ENCODE assay signal across 14 mouse cellular contexts in the genomic region with DNA sequence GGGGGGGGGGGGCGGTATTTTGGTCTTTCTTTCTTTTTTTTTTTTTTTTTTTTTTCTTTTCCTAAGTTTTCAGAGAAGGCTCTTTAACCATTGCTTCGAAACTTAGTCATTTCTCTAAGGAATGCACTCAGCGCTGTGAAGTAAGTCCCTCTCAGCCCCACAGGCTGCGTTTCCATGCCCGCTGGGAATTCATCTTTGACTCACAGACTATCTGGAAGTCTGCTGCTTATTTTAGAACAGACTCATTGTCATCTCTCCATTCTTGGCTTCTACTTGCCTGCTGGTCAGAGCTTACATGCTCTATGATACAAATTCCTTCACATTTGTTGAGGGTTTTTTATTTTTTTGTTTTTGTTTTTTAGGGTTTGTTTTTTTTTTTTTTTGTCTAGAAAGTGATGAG.
DNase-seq lines count a peak whose midpoint lies in the region; ATAC-seq and TF ChIP-seq lines count a peak whose summit lies in the region.
"Had no signal": no experiment of that assay in that cellular context is flagged by ENCODE, and none has a peak within 500 bp of the region (broad histone marks: within the 10 kb centered on the region; RNA-seq: fewer than 3 reads in every experiment).

No protein-coding gene starts in this region.

- no peaks in the 10 kb centered on the region for H3K4me1 ChIP-seq in forebrain, postnatal 0 days (ENCODE audit: insufficient read depth)
- no peaks in the 10 kb centered on the region for H3K4me1 ChIP-seq in forebrain, embryonic 15.5 days
- H3K4me1 ChIP-seq in kidney, postnatal 0 days (replicated peaks; ENCODE audit: insufficient read depth, low read length), result no peaks in the 10 kb centered on the region
- peaks cover under 1% of the 10 kb centered on the region for H3K4me1 ChIP-seq in liver, embryonic 12.5 days
- H3K4me1 ChIP-seq: limb, embryonic 10.5 days had no signal

- POLR2A ChIA-PET in Patski (lab: Charles Lee), result interaction anchor here (0.6 to 1.0 kb wide), 3 partner anchors 28 to 77 kb away, joined by 3 to 5 read pairs (median 3); a partner anchor contains a TSS

- intact Hi-C loops in heart, postnatal 10 days (cut with DNase I), result no loop called here

- H3K9ac ChIP-seq in forebrain, postnatal 0 days, result no peak overlapping the region
- H3K9ac ChIP-seq in forebrain, embryonic 15.5 days (replicated peaks), result no peak overlapping the region
- H3K9ac ChIP-seq in kidney, postnatal 0 days (ENCODE audit: low read depth, low read length), result no peak overlapping the region
- no peak overlapping the region for H3K9ac ChIP-seq in liver, embryonic 12.5 days

- no peaks in the 10 kb centered on the region for H3K9me3 ChIP-seq in forebrain, postnatal 0 days (ENCODE audit: low read length)
- no peaks in the 10 kb centered on the region for H3K9me3 ChIP-seq in forebrain, embryonic 15.5 days
- H3K9me3 ChIP-seq in kidney, postnatal 0 days (replicated peaks; ENCODE audit: low read length), result no peaks in the 10 kb centered on the region
- H3K9me3 ChIP-seq in liver, embryonic 12.5 days (replicated peaks), result no peaks in the 10 kb centered on the region
- H3K9me3 ChIP-seq: limb, embryonic 10.5 days had no signal

- peak; percentile 14 for DNase-seq in forebrain, postnatal 0 days
- DNase-seq in kidney, postnatal 0 days (ENCODE audit: low spot score), result peak; percentile 27
- DNase-seq in kidney, postnatal 4 days, result no peak
- DNase-seq in Patski (ENCODE audit: low read depth, low spot score), result peak; percentile 98
- DNase-seq in heart, postnatal 10 days, result peak; percentile 58 to 59
- no peak for DNase-seq in urinary bladder, postnatal 10 days (ENCODE audit: low spot score)
- DNase-seq: cerebellum, adult 2 months; embryo, embryonic 11 days; kidney, postnatal 36 days; right cerebral cortex, adult 18-20 months had no signal

- no peak for TF ChIP-seq CTCF in forebrain, postnatal 0 days (IDR thresholded peaks at IDR 0.05; ENCODE audit: low read depth)
- no peak for TF ChIP-seq CTCF in kidney, postnatal 0 days (IDR thresholded peaks at IDR 0.05; ENCODE audit: low read depth)
- TF ChIP-seq CTCF in Patski (IDR thresholded peaks at IDR 0.05), result no peak

- in situ Hi-C loops in Patski (cut with MboI; ENCODE audit: low pct_unique_long_range_greater_than_20kb), result no loop called here

- H3K27me3 ChIP-seq in forebrain, postnatal 0 days (ENCODE audit: insufficient read depth, low read length), result no peaks in the 10 kb centered on the region
- no peaks in the 10 kb centered on the region for H3K27me3 ChIP-seq in forebrain, embryonic 15.5 days
- H3K27me3 ChIP-seq in kidney, postnatal 0 days (ENCODE audit: insufficient read depth, low read length), result no peaks in the 10 kb centered on the region
- H3K27me3 ChIP-seq in Patski, result no peaks in the 10 kb centered on the region
- H3K27me3 ChIP-seq in liver, embryonic 12.5 days (replicated peaks), result peaks cover 39% of the 10 kb centered on the region

- H3K36me3 ChIP-seq in forebrain, postnatal 0 days (ENCODE audit: insufficient read depth), result no peaks in the 10 kb centered on the region
- no peaks in the 10 kb centered on the region for H3K36me3 ChIP-seq in forebrain, embryonic 15.5 days
- H3K36me3 ChIP-seq in kidney, postnatal 0 days (ENCODE audit: insufficient read depth, low read length), result no peaks in the 10 kb centered on the region
- H3K36me3 ChIP-seq in liver, embryonic 12.5 days, result no peaks in the 10 kb centered on the region
- H3K36me3 ChIP-seq: limb, embryonic 10.5 days had no signal

- no peak overlapping the region for H3K4me2 ChIP-seq in forebrain, postnatal 0 days (ENCODE audit: low read depth)
- H3K4me2 ChIP-seq in forebrain, embryonic 15.5 days (replicated peaks), result no peak overlapping the region
- H3K4me2 ChIP-seq in kidney, postnatal 0 days (ENCODE audit: low read length), result no peak overlapping the region
- no peak overlapping the region for H3K4me2 ChIP-seq in liver, embryonic 12.5 days

- CTCF ChIA-PET in Patski (lab: Charles Lee), result interaction anchor here (0.8 to 2.2 kb wide), 4 partner anchors 13 to 59 kb away, joined by 3 to 6 read pairs (median 4); no protein-coding TSS in a partner anchor

- no peak for ATAC-seq in forebrain, postnatal 0 days
- no peak for ATAC-seq in forebrain, embryonic 15.5 days (replicated peaks)
- no peak for ATAC-seq in kidney, postnatal 0 days (replicated peaks; ENCODE audit: low FRiP score, low read depth)
- peak; percentile 83 for ATAC-seq in Patski
- no peak for ATAC-seq in liver, embryonic 12.5 days
- ATAC-seq: intestine, postnatal 0 days had no signal

- 21% methylated on average over 5 of the region's 5 CpGs for WGBS in forebrain, postnatal 0 days
- WGBS in forebrain, embryonic 15.5 days, result 21% methylated on average over 5 of the region's 5 CpGs
- WGBS in kidney, postnatal 0 days, result 53% methylated on average over 5 of the region's 5 CpGs
- WGBS in liver, embryonic 12.5 days (ENCODE audit: insufficient replicate concordance), result 55% methylated on average over 5 of the region's 5 CpGs

- H3K4me3 ChIP-seq in forebrain, postnatal 0 days (ENCODE audit: low read depth, low read length), result no peak overlapping the region
- H3K4me3 ChIP-seq in forebrain, embryonic 15.5 days, result no peak overlapping the region
- H3K4me3 ChIP-seq in kidney, postnatal 0 days (replicated peaks; ENCODE audit: low read depth, low read length), result no peak overlapping the region
- H3K4me3 ChIP-seq in liver, embryonic 12.5 days, result no peak overlapping the region
- H3K4me3 ChIP-seq: limb, embryonic 10.5 days had no signal

- no peak overlapping the region for H3K27ac ChIP-seq in forebrain, postnatal 0 days (ENCODE audit: low read depth, low read length)
- H3K27ac ChIP-seq in forebrain, embryonic 15.5 days (replicated peaks), result no peak overlapping the region
- no peak overlapping the region for H3K27ac ChIP-seq in kidney, postnatal 0 days
- H3K27ac ChIP-seq in liver, embryonic 12.5 days, result no peak overlapping the region
- H3K27ac ChIP-seq: limb, embryonic 10.5 days had no signal

Comparison
In these comparisons a context has a peak if more than half of its experiments do, and no peak if none do; other contexts are left out.
1. DNase-seq: peak in forebrain, postnatal 0 days (single experiment), kidney, postnatal 0 days (single experiment), Patski (single experiment) and heart, postnatal 10 days (2 of 2); none in kidney, postnatal 4 days (0 of 2) and urinary bladder, postnatal 10 days (single experiment).